Mouse (Mus musculus) brain, embryonic 14.5 days (tissue): ENCODE results near the gene Gm42669. TPM values are rescaled to one million over a fixed set of nuclear protein-coding genes. Genes with fewer than 3 reads are reported as not detected.

Experiments
- DNase-seq: peaks from one replicate; pipeline ENCODE4 v3.0.0-alpha.2; 2011; ENCODE audit warnings: low read depth
- CTCF ChIP-seq: fragments of 200-500 bp; IDR thresholded peaks from 2 replicates; pipeline ENCODE4 v1.5.1; 2012; ENCODE audit warnings: inconsistent platforms, mild to moderate bottlenecking, moderate library complexity, borderline replicate concordance; ENCODE audit not compliant: insufficient read depth, insufficient read length; ENCODE audit errors: extremely low read depth
- POLR2A ChIP-seq: fragments of 200-500 bp; IDR thresholded peaks from 2 replicates; pipeline ENCODE4 v1.6.1; 2012; ENCODE audit warnings: mild to moderate bottlenecking, inconsistent platforms, borderline replicate concordance; ENCODE audit not compliant: poor library complexity, insufficient read depth, insufficient read length, severe bottlenecking; ENCODE audit errors: extremely low read depth
- polyA plus RNA-seq: library from polyadenylated mRNA; depleted of rRNA; stranded (reverse); fragments of >200 nt; gene quantifications from 2 replicates; pipeline ENCODE4 v1.2.3, GENCODE M21; 2012

Gene Gm42669
- polyA plus RNA-seq, 1 experiment, result 0.33 TPM

- TF ChIP-seq CTCF (no peak), POLR2A (no peak)
- no peak for DNase-seq
These were observed 16.9 kb downstream of the Gm42669 start for GRCm38 (mm10) chr5:107524281-107524680.

DNA sequence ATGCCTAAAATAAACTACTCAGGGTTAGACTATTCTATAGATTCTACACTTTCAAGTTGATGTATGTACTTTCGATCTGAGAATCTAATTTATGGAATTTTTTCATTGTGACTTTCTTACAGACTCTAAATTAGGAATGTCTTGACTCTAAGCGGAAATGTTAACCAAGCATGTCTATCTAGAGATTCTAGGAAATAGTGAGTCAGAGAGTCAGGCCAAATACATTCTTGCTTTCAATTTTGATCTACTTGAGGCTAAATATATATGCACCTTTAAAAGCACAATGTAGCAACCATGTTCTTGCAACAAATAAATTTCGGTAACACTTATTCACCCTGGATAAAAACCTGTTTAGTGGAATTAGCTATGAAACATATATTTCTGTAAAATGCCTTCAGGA, 21.4 kb downstream of the Gm42669 start:
- no peak for DNase-seq
- TF ChIP-seq CTCF, result no peak
- no peak for TF ChIP-seq POLR2A

- no peak for DNase-seq
- TF ChIP-seq POLR2A (no peak), CTCF (no peak)
These were observed 26.2 kb downstream of the Gm42669 start for GRCm38 (mm10) chr5:107533590-107533989.

GRCm38 (mm10) chr5:107534581-107534980, 27.2 kb downstream of the Gm42669 start, which contains the start of gene 1700028K03Rik:
Gene 1700028K03Rik (plus strand): TSS chr5:107534709.
- no peak for TF ChIP-seq CTCF
- no peak for TF ChIP-seq POLR2A
- no peak for DNase-seq

- DNase-seq, result peak; percentile 48
- TF ChIP-seq CTCF (no peak), POLR2A (no peak)
These were observed 34.3 kb downstream of the Gm42669 start for GRCm38 (mm10) chr5:107541696-107542095.

- no peak for DNase-seq
- TF ChIP-seq POLR2A (no peak), CTCF (no peak)
These were observed 38.5 kb downstream of the Gm42669 start for GRCm38 (mm10) chr5:107545927-107546326.

DNA sequence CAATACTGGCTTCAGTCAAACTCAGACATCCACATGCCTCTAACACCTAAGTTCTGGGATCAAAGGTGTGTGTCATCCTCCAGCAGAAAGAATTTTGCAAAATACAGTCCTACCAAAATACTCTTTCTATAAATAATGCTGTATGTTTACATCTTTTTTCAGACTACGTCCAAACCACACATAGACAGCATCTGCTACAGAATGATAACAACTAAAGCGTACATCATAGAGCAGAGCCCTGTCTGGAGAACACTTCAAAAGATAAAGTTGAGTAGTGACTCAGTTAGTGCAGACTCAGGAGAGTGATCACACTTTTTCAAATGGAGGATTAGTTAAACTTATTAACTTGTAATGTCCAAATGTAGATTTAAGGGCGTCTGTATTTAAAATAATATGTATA, 40.5 kb downstream of the Gm42669 start:
- no peak for TF ChIP-seq POLR2A
- TF ChIP-seq CTCF, result no peak
- DNase-seq, result no peak

DNA sequence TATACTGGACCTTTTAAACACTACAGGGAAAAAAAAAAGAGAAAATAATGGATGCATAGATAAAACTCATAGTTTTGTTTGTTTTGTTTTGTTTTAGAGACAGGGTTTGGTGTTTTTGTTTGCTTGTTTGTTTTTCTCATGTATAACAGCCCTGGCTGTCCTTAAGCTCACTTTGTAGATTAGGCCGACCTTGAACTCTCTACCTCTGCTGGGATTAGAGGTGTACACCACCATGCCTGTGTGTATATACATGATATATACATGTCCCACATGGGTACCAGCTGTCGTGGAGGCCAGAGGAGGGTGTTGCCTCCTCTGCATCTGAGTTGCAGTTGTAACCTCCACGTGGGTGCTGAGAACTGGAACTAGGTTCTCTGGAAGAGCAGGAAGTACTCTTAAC, 41.0 kb downstream of the Gm42669 start:
- TF ChIP-seq POLR2A, result no peak
- TF ChIP-seq CTCF, result no peak

GRCm38 (mm10) chr5:107554336-107554735, 46.9 kb downstream of the Gm42669 start:
- TF ChIP-seq CTCF (no peak), POLR2A (no peak)
- no peak for DNase-seq

More for the DNA sequence above, 41.0 kb downstream of the Gm42669 start:
- no peak for DNase-seq

DNA sequence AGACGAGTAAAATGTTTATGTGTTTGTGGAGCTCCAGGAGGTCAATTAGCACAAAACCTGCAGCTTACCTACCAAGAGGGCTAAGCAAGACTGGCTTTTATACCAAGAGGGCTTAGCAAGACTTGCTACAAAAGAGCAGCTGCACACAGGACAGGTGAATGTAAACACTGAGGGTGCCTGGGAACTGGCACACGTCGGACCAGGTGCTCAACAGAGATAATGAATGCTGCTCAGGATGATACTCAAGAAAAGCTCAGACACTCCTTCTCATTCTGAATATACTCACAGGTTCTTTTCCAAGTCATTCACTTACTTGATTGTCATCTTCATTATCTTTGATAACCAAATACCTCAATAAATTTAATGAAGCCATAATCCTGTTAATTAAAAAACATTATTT, 49.5 kb downstream of the Gm42669 start:
- DNase-seq, result no peak
- TF ChIP-seq CTCF (no peak), POLR2A (no peak)

- peak; percentile 31 for DNase-seq
- TF ChIP-seq POLR2A (no peak), CTCF (no peak)
These were observed 61.7 kb downstream of the Gm42669 start for GRCm38 (mm10) chr5:107569148-107569547.

GRCm38 (mm10) chr5:107597301-107598077, 90.1 kb downstream of the Gm42669 start, which contains the start of the genes Rpap2 and Glmn:
Gene Rpap2 (plus strand): TSS chr5:107597373.
Gene Glmn (minus strand): TSS chr5:107597888.
- TF ChIP-seq CTCF, result no peak
- peak; percentile 56; the same call in 1 of the 2 replicates for TF ChIP-seq POLR2A
- peak; percentile 95 for DNase-seq

DNA sequence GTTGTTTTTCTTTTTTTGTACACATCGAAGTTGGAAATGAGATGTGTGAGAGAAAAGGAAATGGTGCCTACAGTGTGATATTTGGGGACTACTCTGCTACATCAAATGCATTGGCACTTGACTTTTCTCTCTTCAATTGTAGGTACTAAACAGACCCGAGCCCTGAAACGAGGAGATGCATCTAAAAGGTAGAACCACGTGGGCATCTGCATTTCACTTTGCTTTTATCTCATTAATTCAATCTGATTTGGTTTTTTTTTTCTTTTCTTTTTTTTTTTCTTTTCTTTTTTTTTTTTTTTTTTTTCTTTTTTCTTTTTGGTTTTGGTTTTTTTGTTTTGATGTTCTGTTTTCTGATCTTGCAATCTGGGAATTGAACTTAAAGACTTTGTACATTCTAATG, 91.0 kb downstream of the Gm42669 start:
- no peak for DNase-seq
- TF ChIP-seq POLR2A (no peak), CTCF (no peak)
